Mouse (Mus musculus) cerebellum, adult 11 months (tissue): ENCODE results near the gene Cyth3.

Source experiments
- DNase-seq: peaks from one replicate; pipeline ENCODE4 v3.0.0; 2022

Gene Cyth3

GRCm38 (mm10) chr5:143721962-143722361 lies 99.7 kb downstream of the Cyth3 start:
- no peak for DNase-seq

GRCm38 (mm10) chr5:143730915-143731314 lies 108.7 kb downstream of the Cyth3 start:
- no peak for DNase-seq

- peak; percentile 14 for DNase-seq
Measured at GRCm38 (mm10) chr5:143731483-143732112, 109.4 kb downstream of the Cyth3 start.

- DNase-seq, result peak; percentile 98
Measured at GRCm38 (mm10) chr5:143732180-143732891, 110.1 kb downstream of the Cyth3 start, which contains the start of gene Usp42. TSS of gene Usp42 (minus strand) at chr5:143732280.

- no peak for DNase-seq
Measured at GRCm38 (mm10) chr5:143749630-143750208, 127.5 kb downstream of the Cyth3 start.

- no peak for DNase-seq
Measured at GRCm38 (mm10) chr5:143755529-143756141, 133.4 kb downstream of the Cyth3 start.

- peak; percentile 89 for DNase-seq
Measured at GRCm38 (mm10) chr5:143757755-143758443, 135.7 kb downstream of the Cyth3 start.

- DNase-seq, result no peak
Measured at GRCm38 (mm10) chr5:143759554-143759953, 137.3 kb downstream of the Cyth3 start.
